28 mouse cellular contexts compared by ENCODE assay signal in the genomic region with DNA sequence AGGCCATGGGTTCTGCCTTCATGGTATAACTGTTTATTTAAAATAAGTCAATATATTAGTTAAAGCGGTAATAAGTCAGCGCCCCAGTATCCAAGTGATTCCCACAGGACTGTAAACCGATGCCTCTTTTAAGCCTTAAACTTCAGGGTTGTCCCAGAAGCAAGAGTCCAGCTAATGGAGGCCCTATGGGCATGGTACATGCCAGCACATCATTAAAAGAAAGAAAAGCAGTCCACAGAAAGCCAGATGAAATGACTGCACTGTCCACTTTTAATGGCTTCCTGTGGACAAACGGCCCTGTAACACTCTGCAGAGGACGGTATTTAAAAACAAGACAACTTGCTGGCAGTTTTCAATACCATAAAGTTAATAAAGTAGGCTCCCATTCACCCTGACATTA.
DNase-seq lines count a peak whose midpoint lies in the region; ATAC-seq and TF ChIP-seq lines count a peak whose summit lies in the region.
"Had no signal": no experiment of that assay in that cellular context is flagged by ENCODE, and none has a peak within 500 bp of the region (broad histone marks: within the 10 kb centered on the region; RNA-seq: fewer than 3 reads in every experiment).

No protein-coding gene starts in this region.

- TF ChIP-seq CTCF in lung, adult 2 months (IDR thresholded peaks at IDR 0.05; ENCODE audit: insufficient read depth, low read length): no peak

- 77% methylated on average over 5 of the region's 5 CpGs for WGBS in midbrain, embryonic 11.5 days
- 78% methylated on average over 5 of the region's 5 CpGs for WGBS in midbrain, embryonic 16.5 days
- WGBS in limb, embryonic 12.5 days: 9% methylated on average over 5 of the region's 5 CpGs
- 84% methylated on average over 5 of the region's 5 CpGs for WGBS in lung, adult 2 months

- no peak for TF ChIP-seq POLR2A in lung, adult 2 months (IDR thresholded peaks at IDR 0.05; ENCODE audit: borderline replicate concordance, extremely low read depth, low read depth, low read length)

- intact Hi-C loops in heart, postnatal 10 days (cut with DNase I): loop anchor here (10.0 kb wide), 5 partner anchors 88 to 228 kb away; no protein-coding TSS in a partner anchor

- peak; percentile 21 for DNase-seq in embryo, embryonic 11 days
- no peak for DNase-seq in embryo, embryonic 10.5 days (ENCODE audit: low spot score)
- peak; percentile 84 for DNase-seq in midbrain, embryonic 11.5 days (ENCODE audit: low spot score, missing footprints)
- DNase-seq in heart, postnatal 10 days: no peak
- DNase-seq in lung, adult 2 months: no peak
- DNase-seq: adrenal gland, postnatal 10 days; adrenal gland, postnatal 36 days; B cell, adult 2 months; cerebellum, adult 18-20 months; cerebellum, adult 9-10 months; cerebellum, postnatal 14 days; forebrain, postnatal 0 days; gastrocnemius, postnatal 25 days; heart, adult 18-20 months; heart, postnatal 14 days; heart, postnatal 4 days had no signal

- no peaks in the 10 kb centered on the region for H3K36me3 ChIP-seq in midbrain, embryonic 11.5 days (ENCODE audit: control insufficient read depth, insufficient read depth, low read length)
- no peaks in the 10 kb centered on the region for H3K36me3 ChIP-seq in midbrain, embryonic 16.5 days (ENCODE audit: control insufficient read depth, insufficient read depth, low read length)
- H3K36me3 ChIP-seq in limb, embryonic 12.5 days: no peaks in the 10 kb centered on the region
- H3K36me3 ChIP-seq: embryonic facial prominence, embryonic 12.5 days; embryonic facial prominence, embryonic 15.5 days; G1E; heart, embryonic 12.5 days; heart, embryonic 15.5 days had no signal

- no peak overlapping the region for H3K9ac ChIP-seq in midbrain, embryonic 11.5 days (ENCODE audit: low read length)
- H3K9ac ChIP-seq in midbrain, embryonic 16.5 days (ENCODE audit: low read depth, low read length): no peak overlapping the region
- H3K9ac ChIP-seq in limb, embryonic 12.5 days (replicated peaks): no peak overlapping the region
- H3K9ac ChIP-seq: embryonic facial prominence, embryonic 12.5 days; embryonic facial prominence, embryonic 15.5 days; forebrain, postnatal 0 days; heart, embryonic 12.5 days; heart, embryonic 15.5 days; hindbrain, embryonic 14.5 days had no signal

- no peak overlapping the region for H3K27ac ChIP-seq in midbrain, embryonic 11.5 days (ENCODE audit: low read depth, low read length)
- no peak overlapping the region for H3K27ac ChIP-seq in midbrain, embryonic 16.5 days (ENCODE audit: low read length)
- H3K27ac ChIP-seq in limb, embryonic 12.5 days: peak overlapping the region; percentile 84
- H3K27ac ChIP-seq: embryonic facial prominence, embryonic 12.5 days; embryonic facial prominence, embryonic 15.5 days; heart, embryonic 15.5 days; hindbrain, embryonic 14.5 days; hindbrain, postnatal 0 days had no signal

- no peak overlapping the region for H3K4me3 ChIP-seq in midbrain, embryonic 11.5 days (ENCODE audit: low read depth, low read length)
- H3K4me3 ChIP-seq in midbrain, embryonic 16.5 days (ENCODE audit: low read depth, low read length): no peak overlapping the region
- no peak overlapping the region for H3K4me3 ChIP-seq in limb, embryonic 12.5 days (replicated peaks)
- H3K4me3 ChIP-seq in lung, adult 2 months (replicated peaks; ENCODE audit: extremely low read depth, low read depth, low read length): no peak overlapping the region
- H3K4me3 ChIP-seq: embryonic facial prominence, embryonic 12.5 days; embryonic facial prominence, embryonic 15.5 days; heart, embryonic 12.5 days; heart, embryonic 15.5 days had no signal

- no peak for ATAC-seq in midbrain, embryonic 11.5 days (ENCODE audit: low FRiP score)
- no peak for ATAC-seq in midbrain, embryonic 16.5 days
- peak; percentile 50 for ATAC-seq in limb, embryonic 12.5 days (ENCODE audit: insufficient number of reproducible peaks, insufficient read depth, low FRiP score, low TSS enrichment, low read depth)
- ATAC-seq: forebrain, embryonic 14.5 days; forebrain, postnatal 0 days; hindbrain, postnatal 0 days; Patski had no signal

- no peaks in the 10 kb centered on the region for H3K9me3 ChIP-seq in midbrain, embryonic 11.5 days (ENCODE audit: control insufficient read depth, low read length)
- no peaks in the 10 kb centered on the region for H3K9me3 ChIP-seq in midbrain, embryonic 16.5 days (replicated peaks; ENCODE audit: control insufficient read depth, low read length, poor library complexity, severe bottlenecking)
- H3K9me3 ChIP-seq in limb, embryonic 12.5 days: no peaks in the 10 kb centered on the region
- H3K9me3 ChIP-seq: embryonic facial prominence, embryonic 12.5 days; embryonic facial prominence, embryonic 15.5 days; heart, embryonic 12.5 days; heart, embryonic 15.5 days had no signal

- H3K27me3 ChIP-seq in midbrain, embryonic 11.5 days (ENCODE audit: control insufficient read depth, insufficient read depth, low read length): no peaks in the 10 kb centered on the region
- no peaks in the 10 kb centered on the region; the same call in 1 of the 2 replicates for H3K27me3 ChIP-seq in midbrain, embryonic 16.5 days (ENCODE audit: control insufficient read depth, insufficient read depth, low read depth, low read length)
- no peaks in the 10 kb centered on the region for H3K27me3 ChIP-seq in limb, embryonic 12.5 days
- H3K27me3 ChIP-seq: CH12.LX; embryonic facial prominence, embryonic 12.5 days; heart, embryonic 12.5 days; heart, embryonic 15.5 days had no signal

- no peak overlapping the region for H3K4me2 ChIP-seq in midbrain, embryonic 11.5 days
- no peak overlapping the region for H3K4me2 ChIP-seq in midbrain, embryonic 16.5 days (ENCODE audit: low read length)
- H3K4me2 ChIP-seq in limb, embryonic 12.5 days: peak overlapping the region; percentile 31
- H3K4me2 ChIP-seq: embryonic facial prominence, embryonic 12.5 days; embryonic facial prominence, embryonic 15.5 days; heart, embryonic 12.5 days; heart, embryonic 15.5 days; hindbrain, embryonic 14.5 days had no signal

- 0 out of 2 replicates have a peak, but pooled peaks cover 2% of the 10 kb centered on the region for H3K4me1 ChIP-seq in midbrain, embryonic 11.5 days (ENCODE audit: control insufficient read depth, insufficient read depth, low read length)
- peaks cover 12% of the 10 kb centered on the region for H3K4me1 ChIP-seq in midbrain, embryonic 16.5 days (ENCODE audit: control insufficient read depth, insufficient read depth, low read length)
- peaks cover 63% of the 10 kb centered on the region for H3K4me1 ChIP-seq in limb, embryonic 12.5 days (replicated peaks)
- H3K4me1 ChIP-seq in lung, adult 2 months (ENCODE audit: control insufficient read depth, insufficient read depth, low read length): no peaks in the 10 kb centered on the region

Comparison
In these comparisons a context has a peak if more than half of its experiments do, and no peak if none do; other contexts are left out.
1. DNase-seq: peak in embryo, embryonic 11 days (single experiment) and midbrain, embryonic 11.5 days (single experiment); none in embryo, embryonic 10.5 days (single experiment), heart, postnatal 10 days (0 of 2) and lung, adult 2 months (single experiment).